Mouse (Mus musculus): ENCODE data around the gene Slamf7.

- no peak for TF ChIP-seq CTCF (IDR thresholded peaks at IDR 0.05; ENCODE audit: low read depth)
- no peak for TF ChIP-seq EP300 (IDR thresholded peaks at IDR 0.05; ENCODE audit: low read depth)
Measured at GRCm38 (mm10) chr1:171647716-171648115, 5.1 kb downstream of the Slamf7 start.

Measured in liver, postnatal 0 days (tissue).